Mouse (Mus musculus) MEL (cell line): ENCODE measurements around the gene Rwdd3. TPM values are rescaled to one million over a fixed set of nuclear protein-coding genes. Genes with fewer than 3 reads are reported as not detected.

Source experiments
- DNase-seq: peaks from one replicate; pipeline ENCODE4 v3.0.0; 2011; ENCODE audit warnings: low read depth, low spot score
- H3K27ac ChIP-seq: 2 replicates; pipeline ENCODE4 v1.5.1; 2012; ENCODE audit warnings: low read depth, mild to moderate bottlenecking, control low read depth, low read length, moderate library complexity; ENCODE audit not compliant: control insufficient read depth
- H3K27me3 ChIP-seq, 2 experiments: fragments of 150-350 bp in 1 of 2; sonication (generic) in 1 of 2; 2 replicates each; pipeline ENCODE4 v1.6.1; 2012; ENCODE audit warnings: low read length in 2 of 2, mild to moderate bottlenecking in 2 of 2, improper control_type of control experiment in 1 of 2, moderate library complexity in 1 of 2; ENCODE audit not compliant: insufficient read depth in 2 of 2, control insufficient read depth in 1 of 2
- H3K36me3 ChIP-seq, 2 experiments: 2 replicates each; pipeline ENCODE4 v1.6.1; 2012 to 2014; ENCODE audit warnings: low read length in 2 of 2, improper control_type of control experiment in 1 of 2, inconsistent platforms in 1 of 2, mild to moderate bottlenecking in 1 of 2; ENCODE audit not compliant: insufficient read depth in 2 of 2, control insufficient read depth in 1 of 2
- H3K4me1 ChIP-seq, 2 experiments: fragments of 150-350 bp in 1 of 2; sonication (generic) in 1 of 2; 2 replicates each; pipeline ENCODE4 v1.6.1; 2012; ENCODE audit warnings: low read length in 2 of 2, improper control_type of control experiment in 1 of 2, mild to moderate bottlenecking in 1 of 2; ENCODE audit not compliant: insufficient read depth in 2 of 2, control insufficient read depth in 1 of 2
- H3K4me3 ChIP-seq, 2 experiments: fragments of 150-350 bp in 1 of 2; sonication (generic) in 1 of 2; 2 replicates each; pipeline ENCODE4 v1.5.1; 2012; ENCODE audit warnings: low read depth in 2 of 2, low read length in 2 of 2, mild to moderate bottlenecking in 2 of 2, moderate library complexity in 2 of 2, control low read depth in 1 of 2, improper control_type of control experiment in 1 of 2; ENCODE audit not compliant: control insufficient read depth in 1 of 2, insufficient read depth in 1 of 2
- H3K79me2 ChIP-seq: 2 replicates; pipeline ENCODE4 v1.6.1; 2012; ENCODE audit warnings: mild to moderate bottlenecking, low read length, moderate library complexity; ENCODE audit not compliant: control insufficient read depth, poor library complexity, insufficient read depth
- H3K9ac ChIP-seq: 2 replicates; pipeline ENCODE4 v1.6.1; 2012; ENCODE audit warnings: low read depth, mild to moderate bottlenecking, control low read depth, low read length, moderate library complexity; ENCODE audit not compliant: control insufficient read depth, poor library complexity, severe bottlenecking
- H3K9me3 ChIP-seq: fragments of 150-350 bp; sonication (generic); replicated peaks from 2 replicates; pipeline ENCODE4 v1.6.1; 2012; ENCODE audit warnings: mild to moderate bottlenecking, low read length, improper control_type of control experiment, moderate library complexity; ENCODE audit not compliant: insufficient read depth
- CHD1 ChIP-seq: IDR thresholded peaks from 2 replicates; pipeline ENCODE4 v1.6.1; 2012; ENCODE audit warnings: low read depth, mild to moderate bottlenecking, inconsistent platforms, low read length, improper control_type of control experiment
- CHD2 ChIP-seq: IDR thresholded peaks from 2 replicates; pipeline ENCODE4 v1.6.1; 2011; ENCODE audit warnings: low read length, improper control_type of control experiment
- CTCF ChIP-seq, 3 experiments: IDR thresholded peaks in 2 of 3; conservative IDR thresholded peaks in 1 of 3; 2 replicates each; pipeline ENCODE4 v1.5.1; 2011 to 2012; ENCODE audit warnings: low read length in 3 of 3, low read depth in 2 of 3, mild to moderate bottlenecking in 2 of 3, improper control_type of control experiment in 1 of 3, inconsistent platforms in 1 of 3, mixed read lengths in 1 of 3, moderate library complexity in 1 of 3; ENCODE audit not compliant: control insufficient read depth in 1 of 3, insufficient read depth in 1 of 3, poor library complexity in 1 of 3, severe bottlenecking in 1 of 3
- E2F4 ChIP-seq: IDR thresholded peaks from 2 replicates; pipeline ENCODE4 v1.6.1; 2011; ENCODE audit warnings: low read depth, low read length, improper control_type of control experiment, borderline replicate concordance
- ELF1 ChIP-seq: IDR thresholded peaks from 2 replicates; pipeline ENCODE4 v1.6.1; 2014; ENCODE audit warnings: low read depth, mild to moderate bottlenecking, inconsistent platforms, low read length, improper control_type of control experiment, moderate library complexity
- EP300 ChIP-seq, 2 experiments: IDR thresholded peaks; 2 replicates each; pipeline ENCODE4 v1.6.1; 2011; ENCODE audit warnings: improper control_type of control experiment in 2 of 2, low read length in 2 of 2, low read depth in 1 of 2, mild to moderate bottlenecking in 1 of 2
- HCFC1 ChIP-seq: IDR thresholded peaks from 2 replicates; pipeline ENCODE4 v1.6.1; 2012; ENCODE audit warnings: low read depth, mild to moderate bottlenecking, inconsistent platforms, low read length, improper control_type of control experiment, moderate library complexity
- KAT2A ChIP-seq: conservative IDR thresholded peaks from 2 replicates; pipeline ENCODE4 v1.6.1; 2012; ENCODE audit warnings: low read depth, low read length, improper control_type of control experiment, inconsistent platforms
- MAX ChIP-seq: IDR thresholded peaks from 2 replicates; pipeline ENCODE4 v1.6.1; 2011; ENCODE audit warnings: low read length, improper control_type of control experiment
- MXI1 ChIP-seq: IDR thresholded peaks from 2 replicates; pipeline ENCODE4 v1.6.1; 2011; ENCODE audit warnings: mild to moderate bottlenecking, low read depth, low read length, improper control_type of control experiment
- MYB ChIP-seq: IDR thresholded peaks from 2 replicates; pipeline ENCODE4 v1.6.1; 2011; ENCODE audit warnings: mild to moderate bottlenecking, low read depth, low read length, improper control_type of control experiment
- RAD21 ChIP-seq: IDR thresholded peaks from 2 replicates; pipeline ENCODE4 v1.6.1; 2011; ENCODE audit warnings: mild to moderate bottlenecking, low read depth, low read length, improper control_type of control experiment
- USF1 ChIP-seq: IDR thresholded peaks from 2 replicates; pipeline ENCODE4 v1.6.1; 2014; ENCODE audit warnings: low read depth, mild to moderate bottlenecking, inconsistent platforms, low read length, improper control_type of control experiment, moderate library complexity
- polyA plus RNA-seq, 2 experiments: library from polyadenylated mRNA; stranded (reverse) in 1 of 2; unstranded in 1 of 2; fragments of >175 nt in 1 of 2; fragments of >200 nt in 1 of 2; gene quantifications; 2 replicates each; pipeline versions ENCODE4 v1.2.1 to v1.2.4; 2012; ENCODE audit warnings: low replicate concordance in 2 of 2, low read depth in 1 of 2; ENCODE audit not compliant: insufficient read length in 2 of 2, insufficient read depth in 1 of 2, missing spikeins in 1 of 2
- total RNA-seq: library from RNA; depleted of rRNA; stranded (reverse); fragments of 300-350 nt; gene quantifications from 2 replicates; pipeline ENCODE4 v1.2.3, GENCODE M21; 2012

The Rwdd3 gene
- total and polyA plus RNA-seq, 3 experiments, result 4.2 to 4.8 TPM; not detected in 1

- Histone ChIP-seq H3K36me3 (no peaks in the 10 kb centered on the region), H3K9me3 (no peaks in the 10 kb centered on the region), H3K9ac (no peak overlapping the region), H3K27me3 (peaks cover 0 to 2% of the 10 kb centered on the region in 2 experiments; a peak in 1 of 4 replicates), H3K27ac (no peak overlapping the region), H3K4me1 (no peaks in the 10 kb centered on the region), H3K79me2 (no peaks in the 10 kb centered on the region), H3K4me3 (no peak overlapping the region)
- no peak for TF ChIP-seq CTCF (IDR thresholded peaks at IDR 0.05 in 2 of 3, conservative IDR thresholded peaks at IDR 0.05 in 1 of 3; ENCODE audit: control insufficient read depth in 1 of 3, insufficient read depth in 1 of 3, low read depth in 2 of 3, low read length in 3 of 3, poor library complexity in 1 of 3, severe bottlenecking in 1 of 3)
- no peak for DNase-seq
These were observed 54.9 kb downstream of the Rwdd3 start for GRCm38 (mm10) chr3:121116590-121116989.

- Histone ChIP-seq H3K27me3 (peaks cover 0 to 2% of the 10 kb centered on the region in 2 experiments; a peak in 1 of 4 replicates), H3K27ac (no peak overlapping the region), H3K79me2 (no peaks in the 10 kb centered on the region), H3K9ac (no peak overlapping the region), H3K4me1 (no peaks in the 10 kb centered on the region), H3K9me3 (no peaks in the 10 kb centered on the region), H3K36me3 (no peaks in the 10 kb centered on the region), H3K4me3 (no peak overlapping the region)
- TF ChIP-seq E2F4 (no peak), CHD1 (no peak), MXI1 (no peak)
- DNase-seq, result no peak
These were observed 55.4 kb downstream of the Rwdd3 start for GRCm38 (mm10) chr3:121116067-121116466.

GRCm38 (mm10) chr3:121111068-121111467 is 60.4 kb downstream of the Rwdd3 start:
- no peak overlapping the region for H3K4me3 ChIP-seq
- H3K27ac ChIP-seq, result no peak overlapping the region
- H3K9me3 ChIP-seq, result no peaks in the 10 kb centered on the region
- no peak for TF ChIP-seq HCFC1
- TF ChIP-seq MXI1, result no peak
- TF ChIP-seq KAT2A, result no peak
- no peak for TF ChIP-seq ELF1
- no peak for TF ChIP-seq MAX
- DNase-seq, result no peak
- H3K27me3 ChIP-seq, result peaks cover 0 to 5% of the 10 kb centered on the region in 2 experiments; a peak in 2 of 4 replicates
- no peaks in the 10 kb centered on the region for H3K79me2 ChIP-seq
- H3K9ac ChIP-seq, result no peak overlapping the region
- H3K4me1 ChIP-seq, result no peaks in the 10 kb centered on the region
- no peaks in the 10 kb centered on the region for H3K36me3 ChIP-seq

- Histone ChIP-seq H3K79me2 (no peaks in the 10 kb centered on the region), H3K27ac (no peak overlapping the region), H3K4me3 (no peak overlapping the region), H3K27me3 (peaks cover 0 to 5% of the 10 kb centered on the region in 2 experiments; a peak in 2 of 4 replicates), H3K4me1 (no peaks in the 10 kb centered on the region), H3K9me3 (no peaks in the 10 kb centered on the region), H3K9ac (no peak overlapping the region), H3K36me3 (no peaks in the 10 kb centered on the region)
- no peak for DNase-seq
- no peak for TF ChIP-seq EP300 (IDR thresholded peaks at IDR 0.05; ENCODE audit: low read depth in 1 of 2, low read length in 2 of 2)
- no peak for TF ChIP-seq USF1
- TF ChIP-seq CHD2, result no peak
- no peak for TF ChIP-seq RAD21
- no peak for TF ChIP-seq MYB
- no peak for TF ChIP-seq CHD1
These were observed 61.1 kb downstream of the Rwdd3 start for GRCm38 (mm10) chr3:121110430-121110829.
